Mouse (Mus musculus) thymus, adult 2 months (tissue): Measurements from ENCODE around the gene Stx8.

ENCODE experiments used
- CTCF ChIP-seq: fragments of 200-500 bp; IDR thresholded peaks from 2 replicates; pipeline ENCODE4 v1.5.1; 2012; ENCODE audit warnings: mild to moderate bottlenecking, control low read depth, low read length, moderate library complexity, borderline replicate concordance; ENCODE audit not compliant: control insufficient read depth, poor library complexity, insufficient read depth; ENCODE audit errors: extremely low read depth
- POLR2A ChIP-seq: fragments of 200-500 bp; IDR thresholded peaks from 2 replicates; pipeline ENCODE4 v1.6.1; 2012; ENCODE audit warnings: mild to moderate bottlenecking, low read length, control low read depth, moderate library complexity; ENCODE audit not compliant: control insufficient read depth, poor library complexity, insufficient read depth; ENCODE audit errors: extremely low read depth

- TF ChIP-seq CTCF (no peak), POLR2A (no peak)
These were observed 42.3 kb upstream of the Stx8 start for GRCm38 (mm10) chr11:67923720-67924119.
